Mouse (Mus musculus) CH12.LX (cell line): ENCODE results near the gene Vps37b.
A peak's percentile ranks its signal among the peaks of the same experiment; 100 is the strongest.

ENCODE experiments used
- BHLHE40 ChIP-seq: IDR thresholded peaks from 2 replicates; pipeline ENCODE4 v1.6.1; 2011; ENCODE audit warnings: mild to moderate bottlenecking, low read depth, low read length, improper control_type of control experiment
- CTCF ChIP-seq, 2 experiments: IDR thresholded peaks in 1 of 2; conservative IDR thresholded peaks in 1 of 2; 2 replicates each; pipeline ENCODE4 v1.5.1; 2011 to 2012; ENCODE audit warnings: low read depth in 2 of 2, low read length in 2 of 2, improper control_type of control experiment in 1 of 2, inconsistent platforms in 1 of 2, mild to moderate bottlenecking in 1 of 2, moderate library complexity in 1 of 2
- EP300 ChIP-seq: IDR thresholded peaks from 2 replicates; pipeline ENCODE4 v1.6.1; 2011; ENCODE audit warnings: low read length, improper control_type of control experiment
- GABPA ChIP-seq: IDR thresholded peaks from 2 replicates; pipeline ENCODE4 v1.6.1; 2012; ENCODE audit warnings: low read depth, low read length, improper control_type of control experiment, inconsistent platforms; ENCODE audit not compliant: insufficient replicate concordance
- HCFC1 ChIP-seq: IDR thresholded peaks from 2 replicates; pipeline ENCODE4 v1.6.1; 2012; ENCODE audit warnings: low read depth, mild to moderate bottlenecking, inconsistent platforms, low read length, improper control_type of control experiment
- NRF1 ChIP-seq: IDR thresholded peaks from 2 replicates; pipeline ENCODE4 v1.6.1; 2014; ENCODE audit warnings: low read depth, mild to moderate bottlenecking, inconsistent platforms, low read length, improper control_type of control experiment, moderate library complexity
- POLR2A ChIP-seq: IDR thresholded peaks from 2 replicates; pipeline ENCODE4 v1.6.1; 2011; ENCODE audit warnings: low read depth, mild to moderate bottlenecking, improper control_type of control experiment, low read length
- POLR2AphosphoS2 ChIP-seq: IDR thresholded peaks from 2 replicates; pipeline ENCODE4 v1.6.1; 2011; ENCODE audit warnings: low read depth, low read length, improper control_type of control experiment
- TCF12 ChIP-seq: IDR thresholded peaks from 2 replicates; pipeline ENCODE4 v1.6.1; 2014; ENCODE audit warnings: low read depth, mild to moderate bottlenecking, inconsistent platforms, low read length, improper control_type of control experiment
- USF1 ChIP-seq: IDR thresholded peaks from 2 replicates; pipeline ENCODE4 v1.6.1; 2014; ENCODE audit warnings: low read depth, mild to moderate bottlenecking, inconsistent platforms, low read length, improper control_type of control experiment
- USF2 ChIP-seq: conservative IDR thresholded peaks from 2 replicates; pipeline ENCODE4 v1.6.1; 2011; ENCODE audit warnings: low read depth, low read length, improper control_type of control experiment
- ZC3H11A ChIP-seq: IDR thresholded peaks from 2 replicates; pipeline ENCODE4 v1.6.1; 2012; ENCODE audit warnings: low read depth, mild to moderate bottlenecking, inconsistent platforms, low read length, improper control_type of control experiment

GRCm38 (mm10) chr5:124003375-124003774, 28.7 kb downstream of the Vps37b start:
- TF ChIP-seq BHLHE40 (no peak), EP300 (no peak), CTCF (conservative IDR thresholded peaks at IDR 0.05 in 1 of 2, IDR thresholded peaks at IDR 0.05 in 1 of 2; ENCODE audit: low read depth in 2 of 2, low read length in 2 of 2) (no peak), HCFC1 (no peak), TCF12 (no peak), GABPA (no peak), NRF1 (no peak), POLR2AphosphoS2 (0 out of 2 replicates have a peak, but pooled peaks have one; percentile 11), ZC3H11A (no peak), POLR2A (no peak), USF1 (no peak), USF2 (no peak)
